Mouse (Mus musculus) Patski (cell line): ENCODE measurements around the gene Kcnip3. TPM values are rescaled to one million over a fixed set of nuclear protein-coding genes. Genes with fewer than 3 reads are reported as not detected.

Source experiments
- ATAC-seq: fragments of 100-300 bp; one replicate; pipeline ENCODE4 v1.8.0; 2021
- CTCF ChIA-PET: fragments of 350-600 bp; sonication (Branson Sonifier 250); formaldehyde crosslinking; loops from one replicate; lab custom pipeline; 2022; ENCODE audit warnings: inconsistent platforms; lab: Charles Lee
- POLR2A ChIA-PET: fragments of 350-600 bp; sonication (Branson Sonifier 250); formaldehyde crosslinking; loops from one replicate; lab custom pipeline; 2022; ENCODE audit warnings: antibody characterized with exemption, inconsistent platforms; lab: Charles Lee
- DNase-seq: peaks from one replicate; pipeline ENCODE4 v3.0.0-alpha.2; 2011; ENCODE audit warnings: low read depth, low spot score
- H3K27me3 ChIP-seq: fragments of 371-371 bp; one replicate; pipeline ENCODE4 v1.5.1; 2021
- CTCF ChIP-seq: fragments of 100-300 bp; IDR thresholded peaks from one replicate; pipeline ENCODE4 v1.5.1; 2021
- in situ Hi-C: fragments of 300-500 bp; cut with MboI; formaldehyde crosslinking; loops from 3 replicates; pipeline ENCODE4 v1.11.1; 2018; ENCODE audit warnings: low pct_unique_long_range_greater_than_20kb, mixed read lengths
- polyA plus RNA-seq: library from polyadenylated mRNA; unstranded; gene quantifications from one replicate; pipeline ENCODE4 v1.2.3, GENCODE M21; 2021

The Kcnip3 gene
- polyA plus RNA-seq, 1 experiment from 2014 or later = 4.3 TPM

GRCm38 (mm10) chr2:127416706-127417105, 105.2 kb downstream of the Kcnip3 start:
- no peak for TF ChIP-seq CTCF
- in situ Hi-C loops = no loop called here
- ChIA-PET CTCF (no interaction called here), POLR2A (no interaction called here)
- DNase-seq = no peak
- H3K27me3 ChIP-seq = no peaks in the 10 kb centered on the region
- no peak for ATAC-seq

GRCm38 (mm10) chr2:127415806-127416205, 106.1 kb downstream of the Kcnip3 start:
- TF ChIP-seq CTCF = no peak
- ChIA-PET POLR2A (no interaction called here), CTCF (no interaction called here)
- in situ Hi-C loops = no loop called here
- no peaks in the 10 kb centered on the region for H3K27me3 ChIP-seq
- DNase-seq (no peak), ATAC-seq (no peak)

- POLR2A ChIA-PET = no interaction called here
Measured at GRCm38 (mm10) chr2:127411126-127411525, 110.8 kb downstream of the Kcnip3 start.

More at GRCm38 (mm10) chr2:127411126-127411525, 110.8 kb downstream of the Kcnip3 start:
- no peak for TF ChIP-seq CTCF
- DNase-seq = no peak
- in situ Hi-C loops = no loop called here
- ATAC-seq = no peak
- CTCF ChIA-PET = no interaction called here
- no peaks in the 10 kb centered on the region for H3K27me3 ChIP-seq

Other genes starting within 250 kb of the Kcnip3 start
- gene Dusp2, start 185.9 kb downstream of the Kcnip3 start, polyA plus RNA-seq = 7.0 TPM
- not detected for gene Astl, start 183.5 kb downstream of the Kcnip3 start, polyA plus RNA-seq
- gene Adra2b, start 158.9 kb downstream of the Kcnip3 start, polyA plus RNA-seq = not detected
- 0.05 TPM for gene Gpat2, start 96.9 kb downstream of the Kcnip3 start, polyA plus RNA-seq
- gene Fahd2a, start 77.5 kb downstream of the Kcnip3 start, polyA plus RNA-seq = 40.3 TPM
- not detected for gene Prom2, start 19.4 kb upstream of the Kcnip3 start, polyA plus RNA-seq
- gene Zfp661, start 65.0 kb upstream of the Kcnip3 start, polyA plus RNA-seq = 3.8 TPM
- 87.4 TPM for gene Mrps5, start 65.1 kb upstream of the Kcnip3 start, polyA plus RNA-seq
- gene Mal, start 134.6 kb upstream of the Kcnip3 start, polyA plus RNA-seq = 1.1 TPM
- gene Mall, start 207.8 kb upstream of the Kcnip3 start, polyA plus RNA-seq = 0.05 TPM